Mouse (Mus musculus) T-helper 1 cell (primary cell): ENCODE measurements around the gene Creld2.

ENCODE experiments used
- in situ Hi-C: fragments of 300-600 bp; cut with MboI, MseI; formaldehyde crosslinking; loops from one replicate; pipeline ENCODE4 v1.15.1; 2025; ENCODE audit warnings: high pct_unique_total_duplicates

The Creld2 gene

DNA sequence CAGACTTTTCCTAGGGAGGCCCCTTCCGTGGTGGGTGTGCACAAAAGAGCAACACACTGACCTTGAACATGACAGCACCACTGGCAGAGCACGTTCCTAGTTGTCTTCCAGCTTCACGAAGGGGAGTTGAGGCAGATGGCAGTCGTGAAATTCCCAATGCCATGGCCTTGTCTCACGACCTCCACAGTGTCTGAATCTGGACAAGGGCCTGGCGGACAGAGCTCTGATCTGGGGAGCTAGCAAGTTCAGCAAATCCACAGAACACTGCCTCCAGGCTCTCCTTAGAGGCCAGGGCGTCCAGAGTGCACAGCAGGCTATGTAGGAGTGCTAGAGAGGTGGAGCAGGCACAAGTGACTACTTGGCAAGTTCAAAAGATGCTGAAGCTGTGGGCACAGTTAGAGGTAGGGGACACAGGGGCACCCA lies 47.5 kb downstream of the Creld2 start:
- in situ Hi-C loops = loop anchor here (5.0 kb wide), 1 partner anchor 40 kb away; no protein-coding TSS in a partner anchor

DNA sequence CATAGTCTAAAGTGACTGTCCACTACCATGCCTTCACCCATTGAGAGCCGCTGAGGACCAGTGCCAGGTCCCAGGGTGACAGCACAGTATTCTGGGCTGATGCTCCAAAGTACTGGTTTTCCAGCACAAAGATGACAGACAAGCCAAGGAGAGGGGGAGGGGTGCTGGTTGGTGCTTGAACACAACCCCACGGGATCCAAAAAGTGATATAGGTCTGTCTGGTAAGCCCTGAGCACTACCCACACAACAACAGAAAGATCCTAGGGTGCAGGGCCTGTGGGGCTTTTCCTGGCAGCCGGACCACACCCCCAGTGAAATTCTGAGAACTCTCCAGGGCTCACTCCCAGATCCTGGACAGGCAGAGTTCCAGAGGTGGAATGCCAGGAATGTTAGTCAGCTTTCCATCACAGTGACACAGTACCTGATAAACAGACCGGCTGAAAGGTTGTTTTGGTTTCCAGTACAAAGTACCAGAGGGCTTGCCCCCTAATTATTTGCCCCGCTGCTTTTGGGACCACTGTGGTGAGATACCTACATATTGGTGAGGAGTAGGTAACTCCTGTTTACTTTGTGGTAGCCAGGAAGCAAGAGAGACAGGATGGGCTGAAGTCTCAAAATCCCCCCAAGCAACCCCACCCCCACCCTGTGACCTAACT lies 48.0 kb downstream of the Creld2 start:
- in situ Hi-C loops = loop anchor here (5.0 kb wide), 1 partner anchor 40 kb away; no protein-coding TSS in a partner anchor

DNA sequence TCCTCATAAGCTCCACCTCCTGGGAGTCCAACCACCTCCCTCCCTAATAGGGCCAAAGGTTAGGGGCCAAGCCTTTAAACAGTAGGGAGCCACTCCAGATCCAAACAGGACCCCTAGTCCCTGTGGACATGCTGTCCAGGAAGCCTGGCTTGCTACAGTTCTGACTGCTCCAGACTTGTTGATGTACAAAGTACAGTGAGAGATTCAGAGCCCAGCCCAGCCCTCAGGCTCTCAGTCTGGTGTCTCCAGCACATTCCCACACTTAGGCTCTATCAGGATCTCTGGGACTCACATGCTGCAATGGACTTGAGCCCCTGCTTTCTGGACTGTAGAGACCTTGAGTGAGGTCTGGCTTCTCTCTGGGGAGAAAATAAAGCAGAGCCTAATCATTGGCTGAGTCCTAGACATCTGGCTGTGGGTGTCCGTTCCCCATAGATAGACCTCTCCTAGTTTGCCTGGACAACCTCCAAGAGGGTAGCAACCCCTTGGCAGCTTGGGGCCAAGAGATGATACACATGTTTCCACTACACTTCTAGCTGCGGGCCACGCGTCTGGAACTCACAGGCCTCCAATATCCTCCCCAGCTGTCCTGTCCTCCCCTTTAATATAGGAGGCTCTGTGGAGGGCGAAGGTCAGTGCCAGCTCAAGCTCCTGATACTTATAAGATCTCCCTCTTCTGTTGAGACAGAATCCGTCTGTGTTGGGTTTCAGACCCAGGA lies 48.7 kb downstream of the Creld2 start:
- in situ Hi-C loops = loop anchor here (5.0 kb wide), 1 partner anchor 41 kb away; no protein-coding TSS in a partner anchor

DNA sequence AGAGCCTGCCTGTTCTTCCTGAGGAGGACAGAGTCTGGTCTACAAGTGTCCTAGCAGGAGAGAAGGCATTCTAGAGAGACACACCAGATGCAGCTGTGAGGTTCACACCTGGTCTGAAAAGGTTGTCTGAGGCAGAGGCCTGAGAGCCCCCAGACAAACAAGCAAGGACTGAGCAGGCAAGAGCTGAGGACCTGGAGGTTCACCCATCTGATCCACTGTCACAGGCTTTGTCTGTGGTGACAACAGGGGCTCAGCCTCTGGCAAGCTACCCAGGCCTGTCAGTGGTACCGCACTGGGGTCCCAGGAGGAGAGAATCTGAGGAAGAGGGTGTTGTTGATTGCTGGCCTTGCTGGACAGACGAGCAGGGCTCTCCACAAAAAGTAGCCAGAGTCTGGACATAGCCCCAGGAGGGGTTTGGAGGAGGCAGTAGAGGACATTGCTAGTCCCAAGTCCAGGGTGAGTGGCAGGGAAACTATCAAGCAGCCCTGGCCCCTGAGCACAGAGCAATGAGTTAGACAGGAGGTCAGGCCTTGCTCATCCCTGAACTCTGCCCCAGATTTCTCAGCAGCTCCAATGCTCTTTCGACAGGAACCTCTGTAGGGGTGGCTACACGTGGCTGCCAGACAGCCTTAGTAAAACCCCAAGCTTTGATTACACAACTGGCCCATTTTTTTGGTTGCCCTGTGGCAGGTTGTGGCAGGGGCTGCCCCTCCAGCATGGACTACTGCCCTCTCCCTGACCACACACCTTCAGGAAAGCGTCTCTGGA lies 51.2 kb downstream of the Creld2 start:
- in situ Hi-C loops = no loop called here

DNA sequence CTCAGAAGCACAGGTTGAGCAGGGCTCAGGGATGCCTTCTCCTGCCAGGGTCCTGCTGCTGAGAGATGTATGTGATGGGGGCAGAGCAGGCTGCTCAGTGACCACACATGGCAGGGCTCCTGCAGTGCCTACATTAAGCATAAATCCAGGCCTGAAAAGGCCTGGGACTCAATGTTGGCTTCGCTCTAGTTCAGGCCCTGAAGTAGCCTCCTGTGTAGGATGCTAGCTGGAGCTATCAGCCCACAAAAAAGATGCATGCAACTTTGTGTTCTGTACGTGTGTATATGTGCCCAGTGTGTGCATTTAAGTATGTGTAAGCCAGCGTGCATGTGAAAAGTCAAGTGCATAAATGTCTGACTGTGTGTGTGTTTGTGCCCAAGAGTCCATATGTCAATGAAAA lies 54.6 kb downstream of the Creld2 start:
- in situ Hi-C loops = no loop called here

DNA sequence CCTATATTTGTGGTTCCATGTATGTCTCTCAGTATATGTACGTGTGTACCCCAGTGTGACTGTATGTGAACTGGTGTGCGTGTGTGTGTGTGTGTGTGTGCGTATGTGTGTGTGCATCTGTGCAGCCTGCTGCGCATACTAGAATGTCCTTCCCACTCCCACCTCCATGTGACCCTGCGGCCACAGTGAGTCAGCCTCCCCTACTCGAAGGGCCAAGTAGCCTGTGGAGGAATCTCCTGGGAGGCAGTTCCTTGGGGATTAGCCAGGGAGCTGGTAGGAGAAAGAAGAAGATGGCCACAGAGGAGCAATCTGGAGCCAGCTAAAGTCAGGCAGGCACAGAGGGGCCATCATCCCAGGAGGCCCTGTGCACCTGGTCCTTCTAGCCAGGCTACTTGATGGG lies 55.0 kb downstream of the Creld2 start:
- in situ Hi-C loops = no loop called here

DNA sequence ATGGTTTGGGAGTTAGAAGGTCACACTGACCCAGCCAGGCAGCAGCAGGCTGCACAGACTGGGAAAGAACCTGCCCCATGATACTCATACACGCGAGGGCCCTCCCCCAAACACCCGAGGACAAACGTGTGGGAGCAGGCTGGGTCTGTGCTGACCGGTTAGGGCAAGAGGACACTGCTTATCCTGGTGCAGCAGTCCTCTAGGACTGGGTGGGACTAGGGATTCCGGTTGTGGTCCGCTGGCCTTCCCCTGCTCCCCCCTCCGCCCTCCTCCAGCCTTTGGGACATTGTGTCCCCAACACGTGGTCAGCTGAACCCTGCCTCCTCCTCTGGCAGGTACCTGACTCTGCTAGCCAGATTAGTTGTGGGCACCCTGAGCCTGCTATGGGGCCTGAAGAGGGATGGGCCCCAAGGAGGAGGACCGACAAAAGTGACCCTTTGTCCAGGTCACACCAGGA lies 56.2 kb downstream of the Creld2 start:
- in situ Hi-C loops = no loop called here
